Mouse (Mus musculus): ENCODE data around the gene Kcnma1. TPM values are rescaled to one million over a fixed set of nuclear protein-coding genes. Genes with fewer than 3 reads are reported as not detected.

The Kcnma1 gene
- polyA plus RNA-seq, 1 experiment = 3.6 TPM

GRCm38 (mm10) chr14:23266554-23267309, 747.6 kb downstream of the Kcnma1 start:
- 53% methylated on average over 4 of the region's 4 CpGs for WGBS
- DNase-seq (ENCODE audit: low read depth, low spot score) = no peak

GRCm38 (mm10) chr14:23253154-23253553, 761.1 kb downstream of the Kcnma1 start:
- WGBS = 72% methylated on average over 4 of the region's 4 CpGs
- no peak for DNase-seq (ENCODE audit: low read depth, low spot score)

DNA sequence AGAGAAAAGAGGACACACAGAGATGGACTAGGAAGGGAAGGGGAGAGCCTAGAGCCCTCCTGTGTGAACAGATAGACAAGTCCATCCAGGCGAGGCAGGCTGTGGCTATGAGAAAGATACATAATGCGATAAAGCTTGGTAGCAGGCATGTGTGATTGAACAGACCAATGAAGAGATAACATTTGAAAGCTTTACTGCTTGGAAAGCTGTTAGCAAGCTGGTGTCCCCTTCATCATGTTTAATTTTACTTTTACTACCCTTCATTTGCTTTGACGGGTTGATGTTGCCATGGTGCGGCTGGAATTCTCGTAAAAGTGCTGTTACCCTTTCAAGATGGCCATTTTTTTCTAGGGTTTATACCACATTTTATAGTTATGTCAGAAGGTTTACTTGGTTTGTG, 769.8 kb downstream of the Kcnma1 start:
- WGBS = 16% methylated on average over 5 of the region's 5 CpGs
- DNase-seq (ENCODE audit: low read depth, low spot score) = no peak

DNA sequence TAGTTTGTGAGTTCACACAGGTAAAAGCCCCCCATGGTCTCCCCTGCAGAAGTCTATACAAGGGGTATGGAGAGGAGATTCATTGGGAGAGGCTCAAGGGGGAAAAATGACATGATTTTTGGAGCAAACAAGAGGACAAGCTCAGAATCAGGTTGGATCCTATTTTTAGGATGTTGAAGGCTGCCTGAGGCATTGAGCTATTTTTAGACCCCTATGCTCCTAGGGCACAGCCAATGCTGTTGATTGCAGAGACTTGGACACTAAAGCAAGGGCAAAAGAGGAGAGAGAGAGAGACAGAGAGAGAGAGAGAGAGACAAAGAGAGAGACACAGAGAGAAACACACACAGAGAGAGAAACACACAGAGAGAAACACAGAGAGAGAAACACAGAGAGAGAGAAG, 770.4 kb downstream of the Kcnma1 start:
- DNase-seq (ENCODE audit: low read depth, low spot score) = no peak

Other genes with a start within 250 kb of the Kcnma1 start
- 14.5 and 18.4 TPM in 2 replicates for gene Dlg5, start 231.4 kb upstream of the Kcnma1 start, polyA plus RNA-seq (2012; rRNA removed)

Measured in large intestine, adult 2 months (tissue).